Mouse (Mus musculus): ENCODE data around the gene Gramd1b. TPM values are rescaled to one million over a fixed set of nuclear protein-coding genes. Genes with fewer than 3 reads are reported as not detected.

Gene Gramd1b
- polyA plus RNA-seq, 1 experiment: 20.3 TPM

DNA sequence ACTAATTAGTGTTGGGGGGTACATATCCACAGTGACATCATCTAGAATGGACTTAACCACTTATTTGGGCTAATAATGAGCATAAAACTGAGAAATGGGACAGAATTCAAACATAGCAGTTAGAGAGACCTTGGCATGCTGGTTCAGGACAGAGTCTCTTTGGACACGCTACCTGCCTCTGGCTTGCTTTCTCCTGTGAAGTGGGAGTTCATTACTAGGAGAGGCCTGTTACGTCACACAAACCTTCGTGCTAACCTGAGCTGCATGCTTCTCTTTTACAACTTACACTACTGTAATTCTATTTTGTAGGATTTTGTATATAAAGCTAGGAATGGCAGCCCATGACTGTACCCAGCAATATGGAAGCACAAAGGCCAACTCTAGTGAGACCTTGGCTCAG lies 120.3 kb downstream of the Gramd1b start:
- Histone ChIP-seq H3K36me3 (ENCODE audit: control insufficient read depth, insufficient read depth, low read length) (no peaks in the 10 kb centered on the region), H3K27me3 (ENCODE audit: control insufficient read depth, insufficient read depth, low read length) (no peaks in the 10 kb centered on the region), H3K4me1 (ENCODE audit: control insufficient read depth, insufficient read depth, insufficient read length) (no peaks in the 10 kb centered on the region), H3K4me3 (ENCODE audit: extremely low read depth, insufficient read depth, insufficient read length) (no peak overlapping the region), H3K27ac (ENCODE audit: insufficient read depth, low read length) (no peak overlapping the region)
- no peak for DNase-seq (ENCODE audit: low read depth in 1 of 2, low spot score in 2 of 2)
- TF ChIP-seq CTCF (IDR thresholded peaks at IDR 0.05; ENCODE audit: extremely low read depth, insufficient read depth, insufficient read length, insufficient replicate concordance) (no peak), POLR2A (IDR thresholded peaks at IDR 0.05; ENCODE audit: low read depth, low read length) (no peak)
- 96% methylated on average over 3 of the region's 3 CpGs for WGBS

DNA sequence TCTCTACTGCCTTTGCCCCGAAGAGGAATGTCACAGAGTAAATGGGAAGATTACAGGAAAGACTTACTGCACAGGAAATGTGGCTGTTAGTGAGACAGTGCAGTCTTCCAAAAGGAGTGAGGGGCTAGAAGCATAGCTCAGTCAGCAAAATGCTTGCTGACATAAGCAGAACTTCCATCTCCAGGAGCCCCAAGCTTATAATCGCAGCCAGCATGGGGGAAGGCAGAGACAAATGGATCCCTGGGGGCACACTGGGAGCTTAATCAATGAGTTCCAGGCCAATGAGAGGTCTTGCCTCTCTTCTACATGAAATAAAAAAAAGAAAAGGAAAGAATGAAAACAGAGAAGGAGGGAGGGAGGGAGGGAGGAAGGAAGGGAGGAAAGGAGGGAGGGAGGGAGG lies 122.1 kb downstream of the Gramd1b start:
- Histone ChIP-seq H3K4me3 (ENCODE audit: extremely low read depth, insufficient read depth, insufficient read length) (no peak overlapping the region), H3K4me1 (ENCODE audit: control insufficient read depth, insufficient read depth, insufficient read length) (no peaks in the 10 kb centered on the region), H3K27me3 (ENCODE audit: control insufficient read depth, insufficient read depth, low read length) (no peaks in the 10 kb centered on the region), H3K27ac (ENCODE audit: insufficient read depth, low read length) (no peak overlapping the region), H3K36me3 (ENCODE audit: control insufficient read depth, insufficient read depth, low read length) (no peaks in the 10 kb centered on the region)
- 90% methylated on average over 2 of the region's 2 CpGs for WGBS
- TF ChIP-seq POLR2A (IDR thresholded peaks at IDR 0.05; ENCODE audit: low read depth, low read length) (no peak), CTCF (IDR thresholded peaks at IDR 0.05; ENCODE audit: extremely low read depth, insufficient read depth, insufficient read length, insufficient replicate concordance) (no peak)
- no peak for DNase-seq (ENCODE audit: low read depth in 1 of 2, low spot score in 2 of 2)

DNA sequence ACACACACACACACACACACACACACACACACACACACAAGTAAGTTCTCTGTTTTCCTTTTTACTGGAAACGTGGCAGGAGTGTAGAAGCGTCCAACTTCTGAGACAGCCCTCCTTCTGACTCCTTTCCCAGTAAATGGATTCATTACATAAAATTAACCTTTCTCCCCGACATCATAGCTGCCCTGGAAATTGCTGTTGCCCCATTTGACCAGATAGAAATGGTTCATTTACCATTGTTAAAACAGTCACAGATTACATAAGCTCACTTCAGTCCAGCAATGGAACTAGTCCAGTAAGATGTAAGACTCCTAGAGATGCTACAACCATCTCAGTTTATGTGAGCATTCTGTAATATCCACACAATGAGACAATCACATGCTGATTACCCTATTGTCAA lies 122.8 kb downstream of the Gramd1b start:
- Histone ChIP-seq H3K27me3 (ENCODE audit: control insufficient read depth, insufficient read depth, low read length) (no peaks in the 10 kb centered on the region), H3K27ac (ENCODE audit: insufficient read depth, low read length) (no peak overlapping the region), H3K36me3 (ENCODE audit: control insufficient read depth, insufficient read depth, low read length) (no peaks in the 10 kb centered on the region), H3K4me1 (ENCODE audit: control insufficient read depth, insufficient read depth, insufficient read length) (no peaks in the 10 kb centered on the region), H3K4me3 (ENCODE audit: extremely low read depth, insufficient read depth, insufficient read length) (no peak overlapping the region)
- TF ChIP-seq POLR2A (IDR thresholded peaks at IDR 0.05; ENCODE audit: low read depth, low read length) (no peak), CTCF (IDR thresholded peaks at IDR 0.05; ENCODE audit: extremely low read depth, insufficient read depth, insufficient read length, insufficient replicate concordance) (no peak)
- DNase-seq (ENCODE audit: low read depth in 1 of 2, low spot score in 2 of 2): no peak
- WGBS: 82% methylated on average over 3 of the region's 3 CpGs

DNA sequence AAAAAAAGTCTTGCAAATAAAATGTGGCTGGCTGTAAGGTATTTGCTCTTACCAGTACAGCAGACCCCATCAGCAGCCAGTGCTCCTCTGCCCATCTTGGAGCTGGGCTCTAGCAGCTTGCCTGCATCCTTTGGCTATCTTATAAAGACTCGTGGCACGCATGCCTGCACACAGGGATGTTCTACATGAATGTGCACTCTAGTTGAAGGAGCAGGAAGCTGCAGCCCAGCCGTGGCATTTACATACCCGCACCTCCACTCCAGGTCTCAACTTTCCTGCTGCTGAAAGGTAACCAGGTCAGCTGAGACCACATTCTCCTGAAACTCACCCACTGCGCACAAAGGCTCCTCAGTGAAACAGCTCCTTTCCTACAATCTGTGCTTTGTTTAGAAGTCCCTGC lies 123.3 kb downstream of the Gramd1b start:
- DNase-seq (ENCODE audit: low read depth in 1 of 2, low spot score in 2 of 2): no peak
- TF ChIP-seq POLR2A (IDR thresholded peaks at IDR 0.05; ENCODE audit: low read depth, low read length): no peak
- no peak for TF ChIP-seq CTCF (IDR thresholded peaks at IDR 0.05; ENCODE audit: extremely low read depth, insufficient read depth, insufficient read length, insufficient replicate concordance)
- Histone ChIP-seq H3K27me3 (ENCODE audit: control insufficient read depth, insufficient read depth, low read length) (no peaks in the 10 kb centered on the region), H3K27ac (ENCODE audit: insufficient read depth, low read length) (no peak overlapping the region), H3K4me3 (ENCODE audit: extremely low read depth, insufficient read depth, insufficient read length) (no peak overlapping the region), H3K4me1 (ENCODE audit: control insufficient read depth, insufficient read depth, insufficient read length) (no peaks in the 10 kb centered on the region), H3K36me3 (ENCODE audit: control insufficient read depth, insufficient read depth, low read length) (no peaks in the 10 kb centered on the region)
- 77% methylated on average over 5 of the region's 5 CpGs for WGBS

DNA sequence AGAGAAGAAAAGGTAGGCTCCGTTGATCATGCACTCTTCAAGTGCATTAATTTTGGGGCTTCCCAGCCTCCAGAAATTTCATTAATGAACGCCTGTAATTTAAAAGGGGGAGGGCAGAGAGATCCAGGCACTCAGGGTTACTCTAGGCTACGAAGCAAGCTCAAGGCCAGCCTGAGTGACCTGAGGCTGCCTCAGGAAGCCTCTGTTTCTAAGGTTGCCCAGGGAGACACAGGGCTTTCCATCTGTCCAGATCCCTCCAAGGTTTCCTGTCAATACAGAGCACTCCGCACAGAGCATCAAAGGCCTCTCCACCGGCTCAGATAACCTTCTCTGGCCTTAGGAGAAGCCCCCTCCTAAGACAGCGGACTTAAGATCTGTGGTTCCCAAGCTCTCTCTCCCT lies 125.4 kb downstream of the Gramd1b start:
- no peak overlapping the region for H3K27ac ChIP-seq (ENCODE audit: insufficient read depth, low read length)
- WGBS: 91% methylated on average over 6 of the region's 6 CpGs
- DNase-seq (ENCODE audit: low read depth in 1 of 2, low spot score in 2 of 2): no peak
- H3K36me3 ChIP-seq (ENCODE audit: control insufficient read depth, insufficient read depth, low read length): no peaks in the 10 kb centered on the region
- no peaks in the 10 kb centered on the region for H3K4me1 ChIP-seq (ENCODE audit: control insufficient read depth, insufficient read depth, insufficient read length)
- H3K27me3 ChIP-seq (ENCODE audit: control insufficient read depth, insufficient read depth, low read length): no peaks in the 10 kb centered on the region
- no peak for TF ChIP-seq CTCF (IDR thresholded peaks at IDR 0.05; ENCODE audit: extremely low read depth, insufficient read depth, insufficient read length, insufficient replicate concordance)
- no peak overlapping the region for H3K4me3 ChIP-seq (ENCODE audit: extremely low read depth, insufficient read depth, insufficient read length)

DNA sequence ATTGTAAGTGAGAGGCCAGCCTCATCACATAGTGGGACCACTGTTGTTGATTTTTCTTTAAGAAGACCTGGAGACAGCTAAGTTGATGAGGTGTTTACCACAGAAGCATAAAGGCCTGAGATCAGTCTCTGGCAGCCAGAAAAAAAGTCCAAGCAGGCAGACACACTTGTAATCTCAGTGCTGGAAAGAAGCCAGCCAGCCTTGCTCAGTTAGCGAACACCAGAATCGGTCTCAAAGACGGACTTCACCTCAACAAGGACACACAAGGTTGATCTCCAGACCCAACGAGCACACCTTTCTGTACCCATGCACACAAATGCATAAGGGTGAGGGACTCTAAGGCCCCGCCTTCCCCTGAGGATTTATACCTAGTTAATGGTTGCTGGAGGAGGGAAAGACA lies 125.9 kb downstream of the Gramd1b start:
- WGBS: 90% methylated on average over 5 of the region's 5 CpGs
- Histone ChIP-seq H3K27ac (ENCODE audit: insufficient read depth, low read length) (no peak overlapping the region), H3K27me3 (ENCODE audit: control insufficient read depth, insufficient read depth, low read length) (no peaks in the 10 kb centered on the region), H3K4me3 (ENCODE audit: extremely low read depth, insufficient read depth, insufficient read length) (no peak overlapping the region), H3K36me3 (ENCODE audit: control insufficient read depth, insufficient read depth, low read length) (no peaks in the 10 kb centered on the region), H3K4me1 (ENCODE audit: control insufficient read depth, insufficient read depth, insufficient read length) (no peaks in the 10 kb centered on the region)
- TF ChIP-seq CTCF (IDR thresholded peaks at IDR 0.05; ENCODE audit: extremely low read depth, insufficient read depth, insufficient read length, insufficient replicate concordance) (no peak), POLR2A (IDR thresholded peaks at IDR 0.05; ENCODE audit: low read depth, low read length) (no peak)
- DNase-seq (ENCODE audit: low read depth in 1 of 2, low spot score in 2 of 2): no peak

DNA sequence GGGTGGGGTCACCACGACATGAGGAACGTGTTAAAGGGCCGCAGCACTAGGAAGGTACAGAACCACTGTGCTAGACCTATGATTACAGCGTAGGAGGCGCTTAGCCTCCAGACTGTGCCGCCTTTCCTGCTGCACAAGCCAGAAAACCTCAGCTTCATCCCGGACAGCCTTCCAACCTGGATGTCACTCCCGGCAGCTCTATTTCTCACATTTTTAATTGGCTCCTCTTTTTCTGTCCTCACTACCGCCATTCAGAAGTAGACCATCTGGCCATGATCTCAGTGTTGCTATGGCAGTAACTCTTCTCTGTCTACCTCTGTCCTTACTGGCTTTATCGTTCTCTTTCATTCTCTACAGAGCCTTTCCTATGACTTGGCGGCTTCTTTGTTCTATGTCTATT lies 126.5 kb downstream of the Gramd1b start:
- DNase-seq (ENCODE audit: low read depth in 1 of 2, low spot score in 2 of 2): no peak
- no peak overlapping the region for H3K27ac ChIP-seq (ENCODE audit: insufficient read depth, low read length)
- TF ChIP-seq POLR2A (IDR thresholded peaks at IDR 0.05; ENCODE audit: low read depth, low read length) (no peak), CTCF (IDR thresholded peaks at IDR 0.05; ENCODE audit: extremely low read depth, insufficient read depth, insufficient read length, insufficient replicate concordance) (no peak)
- H3K36me3 ChIP-seq (ENCODE audit: control insufficient read depth, insufficient read depth, low read length): no peaks in the 10 kb centered on the region
- WGBS: 95% methylated on average over 11 of the region's 11 CpGs
- H3K27me3 ChIP-seq (ENCODE audit: control insufficient read depth, insufficient read depth, low read length): no peaks in the 10 kb centered on the region
- H3K4me1 ChIP-seq (ENCODE audit: control insufficient read depth, insufficient read depth, insufficient read length): no peaks in the 10 kb centered on the region
- H3K4me3 ChIP-seq (ENCODE audit: extremely low read depth, insufficient read depth, insufficient read length): no peak overlapping the region
